Mouse (Mus musculus) liver, adult 2 months (tissue): ENCODE data around the gene Nrcam.

Experiments
- CTCF ChIP-seq: fragments of 200-500 bp; IDR thresholded peaks from 2 replicates; pipeline ENCODE4 v1.5.1; 2011; ENCODE audit warnings: low read depth, low read length, control low read depth
- POLR2A ChIP-seq: fragments of 200-500 bp; IDR thresholded peaks from 2 replicates; pipeline ENCODE4 v1.6.1; 2011; ENCODE audit warnings: low read length, control low read depth; ENCODE audit not compliant: insufficient read depth; ENCODE audit errors: extremely low read depth

DNA sequence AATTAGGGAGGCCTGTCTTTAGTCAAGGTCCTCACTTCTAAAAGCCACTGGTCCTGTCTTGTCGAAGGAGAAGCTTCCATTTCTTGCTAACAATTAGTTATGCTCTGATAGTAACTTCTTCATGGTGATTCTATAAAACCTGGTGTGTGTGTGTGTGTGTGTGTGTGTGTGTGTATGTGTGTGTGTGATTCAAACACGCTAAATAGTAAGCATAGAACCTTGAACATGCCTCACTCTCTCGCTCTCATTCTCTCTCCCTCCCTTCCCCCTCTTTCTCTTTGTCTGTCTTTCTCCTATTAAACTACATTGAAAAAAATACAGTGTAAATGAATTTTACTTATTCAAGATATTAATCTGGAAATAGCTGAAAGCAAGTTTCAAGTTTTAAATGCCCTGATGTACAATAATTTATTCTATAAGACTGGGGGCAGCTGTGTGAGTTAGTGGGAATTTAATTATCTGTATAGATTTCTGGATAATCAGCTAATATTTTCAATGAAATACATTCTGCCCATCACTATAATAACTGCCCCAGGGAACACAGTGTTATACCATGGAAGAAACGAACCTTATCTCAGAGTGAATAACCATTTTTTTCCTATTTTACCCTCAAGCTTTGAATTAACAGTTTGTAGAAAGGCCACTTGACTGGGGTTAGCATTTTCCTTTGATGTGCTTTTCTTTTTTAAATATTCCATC is 180.9 kb downstream of the Nrcam start:
- TF ChIP-seq CTCF (no peak), POLR2A (no peak)
